12 mouse cellular contexts compared by ENCODE assay signal in genomic region chr3:126011269-126011668, GRCm38 (mm10).
A peak's percentile ranks its signal among the peaks of the same experiment; 100 is the strongest.
DNase-seq lines count a peak whose midpoint lies in the region; ATAC-seq and TF ChIP-seq lines count a peak whose summit lies in the region.
"Had no signal": no experiment of that assay in that cellular context is flagged by ENCODE, and none has a peak within 500 bp of the region (broad histone marks: within the 10 kb centered on the region; RNA-seq: fewer than 3 reads in every experiment).

No protein-coding gene starts in this region.

- ATAC-seq in hindbrain, postnatal 0 days, result no peak
- no peak for ATAC-seq in hindbrain, embryonic 16.5 days
- ATAC-seq in heart, embryonic 11.5 days (replicated peaks; ENCODE audit: insufficient number of reproducible peaks, low FRiP score, low TSS enrichment), result no peak

- TF ChIP-seq CTCF in hindbrain, postnatal 0 days (IDR thresholded peaks at IDR 0.05; ENCODE audit: low read depth), result no peak
- TF ChIP-seq CTCF in thymus, adult 2 months (IDR thresholded peaks at IDR 0.05; ENCODE audit: borderline replicate concordance, control insufficient read depth, extremely low read depth, insufficient read depth, low read length, poor library complexity), result no peak
- TF ChIP-seq CTCF in cortical plate, adult 2 months (IDR thresholded peaks at IDR 0.05; ENCODE audit: extremely low read depth, insufficient read depth, low read length), result 0 out of 2 replicates have a peak, but pooled peaks have one; percentile 2

- H3K9me3 ChIP-seq in hindbrain, postnatal 0 days (ENCODE audit: low read length), result no peaks in the 10 kb centered on the region
- H3K9me3 ChIP-seq in hindbrain, embryonic 16.5 days (ENCODE audit: control insufficient read depth, low read length), result no peaks in the 10 kb centered on the region
- no peaks in the 10 kb centered on the region for H3K9me3 ChIP-seq in heart, embryonic 11.5 days (replicated peaks; ENCODE audit: control insufficient read depth, low read length)
- H3K9me3 ChIP-seq: neural tube, embryonic 13.5 days; stomach, embryonic 15.5 days had no signal

- H3K4me3 ChIP-seq in hindbrain, postnatal 0 days (ENCODE audit: low read length), result no peak overlapping the region
- no peak overlapping the region for H3K4me3 ChIP-seq in hindbrain, embryonic 16.5 days (ENCODE audit: low read length)
- no peak overlapping the region for H3K4me3 ChIP-seq in thymus, adult 2 months (ENCODE audit: control insufficient read depth, insufficient read depth, low read length)
- H3K4me3 ChIP-seq in cortical plate, adult 2 months (ENCODE audit: insufficient read depth, low read length), result no peak overlapping the region
- H3K4me3 ChIP-seq in heart, embryonic 11.5 days (ENCODE audit: low read depth, low read length), result no peak overlapping the region
- H3K4me3 ChIP-seq: neural tube, embryonic 13.5 days; stomach, embryonic 15.5 days had no signal

- TF ChIP-seq POLR2A in thymus, adult 2 months (IDR thresholded peaks at IDR 0.05; ENCODE audit: control insufficient read depth, extremely low read depth, insufficient read depth, low read length, poor library complexity), result no peak
- TF ChIP-seq POLR2A in cortical plate, adult 2 months (IDR thresholded peaks at IDR 0.05; ENCODE audit: extremely low read depth, insufficient read depth, low read length), result no peak

- H3K27me3 ChIP-seq in hindbrain, postnatal 0 days (ENCODE audit: insufficient read depth, low read length), result no peaks in the 10 kb centered on the region
- H3K27me3 ChIP-seq in hindbrain, embryonic 16.5 days (replicated peaks; ENCODE audit: control insufficient read depth, insufficient read depth, low read length), result no peaks in the 10 kb centered on the region
- no peaks in the 10 kb centered on the region for H3K27me3 ChIP-seq in thymus, adult 2 months (ENCODE audit: control insufficient read depth, insufficient read depth, low read length)
- no peaks in the 10 kb centered on the region for H3K27me3 ChIP-seq in heart, embryonic 11.5 days (ENCODE audit: control insufficient read depth, insufficient read depth, low read length)
- H3K27me3 ChIP-seq: neural tube, embryonic 13.5 days; stomach, embryonic 15.5 days had no signal

- peak; percentile 27 for DNase-seq in hindbrain, postnatal 0 days (ENCODE audit: low spot score)
- DNase-seq in thymus, adult 2 months, result peak; percentile 17
- DNase-seq in thymus, adult 18-20 months, result no peak
- DNase-seq in thymus, postnatal 25 days, result peak; percentile 27
- no peak for DNase-seq in neural tube, embryonic 10.5 days (ENCODE audit: extremely low spot score, low spot score)
- DNase-seq: liver had no signal

- no peak overlapping the region for H3K27ac ChIP-seq in hindbrain, postnatal 0 days
- no peak overlapping the region for H3K27ac ChIP-seq in hindbrain, embryonic 16.5 days (ENCODE audit: low read depth, low read length)
- H3K27ac ChIP-seq in thymus, adult 2 months (ENCODE audit: control insufficient read depth, insufficient read depth, low read length), result no peak overlapping the region
- H3K27ac ChIP-seq in cortical plate, adult 2 months (ENCODE audit: insufficient read depth, low read length), result no peak overlapping the region
- no peak overlapping the region for H3K27ac ChIP-seq in heart, embryonic 11.5 days (ENCODE audit: low read depth, low read length)
- H3K27ac ChIP-seq: hindbrain, embryonic 14.5 days; neural tube, embryonic 13.5 days; stomach, embryonic 15.5 days had no signal

- H3K4me1 ChIP-seq in hindbrain, postnatal 0 days (ENCODE audit: insufficient read depth, low read length), result no peaks in the 10 kb centered on the region
- no peaks in the 10 kb centered on the region for H3K4me1 ChIP-seq in hindbrain, embryonic 16.5 days (ENCODE audit: control insufficient read depth, insufficient read depth, low read depth, low read length)
- no peaks in the 10 kb centered on the region for H3K4me1 ChIP-seq in thymus, adult 2 months (replicated peaks; ENCODE audit: control insufficient read depth, insufficient read depth, low read length)
- no peaks in the 10 kb centered on the region for H3K4me1 ChIP-seq in cortical plate, adult 2 months (ENCODE audit: control insufficient read depth, insufficient read depth, low read length)
- H3K4me1 ChIP-seq in heart, embryonic 11.5 days (ENCODE audit: control insufficient read depth, insufficient read depth, low read length), result no peaks in the 10 kb centered on the region
- H3K4me1 ChIP-seq: neural tube, embryonic 13.5 days; stomach, embryonic 15.5 days had no signal

- H3K4me2 ChIP-seq in hindbrain, postnatal 0 days (ENCODE audit: low read depth, low read length), result no peak overlapping the region
- no peak overlapping the region for H3K4me2 ChIP-seq in hindbrain, embryonic 16.5 days (ENCODE audit: low read length)
- H3K4me2 ChIP-seq in heart, embryonic 11.5 days, result no peak overlapping the region
- H3K4me2 ChIP-seq: hindbrain, embryonic 14.5 days; neural tube, embryonic 13.5 days; stomach, embryonic 15.5 days had no signal

- no peaks in the 10 kb centered on the region for H3K36me3 ChIP-seq in hindbrain, postnatal 0 days (ENCODE audit: insufficient read depth, low read length)
- no peaks in the 10 kb centered on the region for H3K36me3 ChIP-seq in hindbrain, embryonic 16.5 days (ENCODE audit: control insufficient read depth, insufficient read depth, low read length)
- H3K36me3 ChIP-seq in thymus, adult 2 months (ENCODE audit: control insufficient read depth, insufficient read depth, low read length), result no peaks in the 10 kb centered on the region
- H3K36me3 ChIP-seq in heart, embryonic 11.5 days (ENCODE audit: control insufficient read depth, insufficient read depth, low read length), result no peaks in the 10 kb centered on the region
- H3K36me3 ChIP-seq: neural tube, embryonic 13.5 days; stomach, embryonic 15.5 days had no signal

- no peak overlapping the region for H3K9ac ChIP-seq in hindbrain, postnatal 0 days (replicated peaks; ENCODE audit: low read length)
- H3K9ac ChIP-seq in hindbrain, embryonic 16.5 days (ENCODE audit: low read depth, low read length), result no peak overlapping the region
- no peak overlapping the region for H3K9ac ChIP-seq in heart, embryonic 11.5 days (ENCODE audit: low read depth, low read length)
- H3K9ac ChIP-seq: hindbrain, embryonic 14.5 days; neural tube, embryonic 13.5 days; stomach, embryonic 15.5 days had no signal

Comparison
In these comparisons a context has a peak if more than half of its experiments do, and no peak if none do; other contexts are left out.
1. DNase-seq: peak in hindbrain, postnatal 0 days (single experiment), thymus, adult 2 months (single experiment) and thymus, postnatal 25 days (single experiment); none in thymus, adult 18-20 months (0 of 2) and neural tube, embryonic 10.5 days (single experiment).